Mouse (Mus musculus) C3H10T1/2 (cell line): ENCODE results near the gene Rfx4. TPM values are rescaled to one million over a fixed set of nuclear protein-coding genes. Genes with fewer than 3 reads are reported as not detected.

ENCODE experiments used
- polyA plus RNA-seq, 2 experiments: library from polyadenylated mRNA; unstranded; fragments of >200 nt; fragmentation: generic; extraction: Trizol; gene quantifications; one replicate each; pipeline ENCODE4 v1.2.1; 2012; ENCODE audit warnings: missing spikeins in 2 of 2

Rfx4 gene
- polyA plus RNA-seq: not detected

GRCm38 (mm10) chr10:84755786-84756203 is at the start of gene Rfx4:
Gene Rfx4 (plus strand): TSS chr10:84756062.

GRCm38 (mm10) chr10:84916810-84917730 is 161.2 kb downstream of the Rfx4 start, which contains the start of gene Ric8b:
Gene Ric8b (plus strand): TSS chr10:84917616.

Other genes with a start within 250 kb of the Rfx4 start
- 100 to 1,000 TPM in 1 of 2 experiments, 10 to 100 TPM in 1; 73.6 to 124 TPM for gene Ckap4, start 222.0 kb upstream of the Rfx4 start, polyA plus RNA-seq
- 10 to 100 TPM in 1 of 2 experiments, under 1 TPM in 1; 0.32 to 17.7 TPM for gene Tcp11l2, start 179.4 kb upstream of the Rfx4 start, polyA plus RNA-seq
- 10 to 100 TPM in 1 of 2 experiments, 1 to 10 TPM in 1; 1.9 to 10.3 TPM for gene Polr3b, start 133.8 kb upstream of the Rfx4 start, polyA plus RNA-seq
- 10 to 100 TPM in 1 of 2 experiments, under 1 TPM in 1; 0.87 to 10.0 TPM for gene Ric8b, start 161.6 kb downstream of the Rfx4 start, polyA plus RNA-seq